Mouse (Mus musculus) right cerebral cortex, postnatal 14 days (tissue): ENCODE results near the gene Trim15.

Experiments used
- DNase-seq: peaks from one replicate; pipeline ENCODE4 v3.0.0; 2022

The Trim15 gene

DNA sequence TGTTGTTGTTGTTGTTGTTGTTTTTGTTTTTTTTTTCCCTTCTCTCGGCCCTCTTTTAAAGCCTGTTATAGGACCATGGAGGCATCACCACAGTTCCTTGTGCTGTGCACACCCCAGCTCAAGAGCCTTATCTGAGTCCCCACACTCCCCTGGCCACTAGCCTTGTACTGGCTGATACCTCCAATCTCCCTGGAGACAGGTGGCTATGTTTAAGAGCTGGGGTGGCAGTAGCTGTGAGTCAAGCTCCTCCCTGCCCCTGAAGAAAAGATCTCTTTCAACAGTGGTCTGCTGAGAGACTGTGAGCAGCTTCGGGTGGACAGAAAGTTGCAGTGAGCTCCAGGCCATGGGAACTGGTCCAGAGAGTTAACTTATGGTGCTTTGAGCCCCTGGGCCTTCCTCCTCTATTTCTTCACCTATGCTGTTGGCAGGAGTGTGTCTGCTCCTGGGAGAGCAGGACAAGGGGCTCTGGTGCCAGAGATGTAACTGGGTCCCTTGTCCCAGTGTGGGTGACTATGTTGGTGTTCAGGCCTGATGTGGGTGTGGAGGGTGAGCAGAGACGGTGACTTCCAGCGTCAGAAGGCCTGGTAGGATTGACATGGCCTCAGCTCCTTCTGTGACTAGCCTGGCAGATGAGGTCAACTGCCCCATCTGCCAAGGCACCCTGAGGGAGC lies 2.4 kb upstream of the Trim15 start, which contains the start of gene Trim10:
Trim10 (plus strand) TSS at position 291 of the 671 bp plus-strand sequence.
- no peak for DNase-seq

GRCm38 (mm10) chr17:36868836-36869235 lies 1.8 kb upstream of the Trim15 start:
- DNase-seq, result no peak

DNA sequence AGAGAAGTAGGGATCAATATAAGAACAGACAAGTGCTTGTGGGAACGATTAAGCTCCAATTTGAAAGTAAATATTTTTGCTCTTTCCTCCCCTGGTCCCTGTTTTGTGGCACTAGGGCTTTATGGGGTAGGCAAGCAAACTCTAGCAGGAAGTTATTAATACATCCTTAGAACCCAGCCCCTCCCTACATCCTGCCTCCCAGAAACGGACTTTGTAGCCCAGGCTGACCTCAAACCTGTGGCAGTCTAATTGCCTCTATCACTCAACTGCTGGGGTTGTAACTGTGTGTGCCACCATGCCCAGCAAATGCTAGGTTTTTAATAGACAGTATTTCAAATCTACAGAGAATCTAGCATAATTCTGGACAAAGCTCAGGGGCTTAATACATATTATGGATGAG lies 5.3 kb downstream of the Trim15 start:
- no peak for DNase-seq

GRCm38 (mm10) chr17:36858181-36858580 lies 8.8 kb downstream of the Trim15 start:
- no peak for DNase-seq

DNA sequence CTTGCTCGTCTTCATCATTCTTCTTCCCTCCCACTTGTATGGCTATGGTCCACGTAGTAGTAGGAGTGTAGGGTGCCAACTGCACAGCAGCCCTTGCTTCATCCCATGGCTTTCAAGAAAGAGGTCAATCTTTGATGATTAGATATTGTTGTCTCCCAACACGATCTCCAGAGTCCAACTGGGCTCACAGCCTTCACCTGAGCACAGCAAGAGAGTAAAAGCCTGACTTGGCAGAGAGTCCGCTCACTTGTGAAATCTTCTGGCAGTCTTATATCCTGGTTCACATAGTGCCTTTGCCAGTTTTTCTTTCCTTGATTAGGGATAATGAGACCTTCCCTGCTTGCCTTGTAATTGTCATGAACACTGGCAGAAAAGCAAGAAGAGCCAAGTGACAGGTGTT lies 10.8 kb downstream of the Trim15 start:
- DNase-seq, result no peak

GRCm38 (mm10) chr17:36855484-36855883 lies 11.5 kb downstream of the Trim15 start:
- no peak for DNase-seq

GRCm38 (mm10) chr17:36851627-36852026 lies 15.4 kb downstream of the Trim15 start:
- no peak for DNase-seq

DNA sequence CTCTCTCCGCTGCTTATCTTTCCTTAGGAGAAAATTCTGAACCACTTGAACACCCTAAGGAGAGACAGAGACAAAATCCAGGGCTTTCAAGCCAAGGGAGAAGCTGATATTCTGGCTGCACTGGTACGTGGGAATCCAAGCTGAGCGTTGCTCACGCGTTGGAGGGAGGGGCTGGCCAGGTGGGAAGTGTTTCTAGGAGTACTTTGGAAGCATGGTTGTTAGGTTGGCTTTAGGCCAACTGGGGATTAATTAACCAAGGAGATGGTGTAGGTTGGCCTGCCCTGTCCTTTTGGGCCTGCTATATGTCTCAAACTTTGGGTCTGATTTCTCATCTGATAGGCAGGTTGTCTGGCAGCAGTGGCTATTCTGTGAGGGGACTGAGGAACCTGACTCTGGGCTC lies 15.8 kb downstream of the Trim15 start:
- DNase-seq, result no peak

DNA sequence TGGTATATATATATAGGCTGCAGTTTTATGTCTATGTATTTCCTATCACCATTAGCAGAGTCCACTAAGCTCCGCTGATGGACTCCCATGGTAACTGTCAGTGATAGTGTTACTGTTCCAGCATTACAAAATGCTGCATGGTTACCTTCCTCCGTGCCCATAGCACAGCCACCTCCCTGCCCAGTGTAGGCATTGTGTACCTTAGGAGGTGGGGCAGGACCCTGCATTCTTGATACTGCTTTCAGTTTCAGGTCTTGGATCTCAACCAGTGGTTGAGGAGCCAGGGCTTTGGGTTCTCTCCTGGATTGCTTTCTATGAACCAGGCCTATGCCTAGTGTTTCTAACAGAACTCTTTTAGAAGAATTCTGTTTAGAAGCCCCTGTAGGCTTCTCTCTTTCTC lies 17.0 kb downstream of the Trim15 start:
- DNase-seq, result no peak

- DNase-seq, result no peak
Measured at GRCm38 (mm10) chr17:36848911-36849310, 18.1 kb downstream of the Trim15 start.

DNA sequence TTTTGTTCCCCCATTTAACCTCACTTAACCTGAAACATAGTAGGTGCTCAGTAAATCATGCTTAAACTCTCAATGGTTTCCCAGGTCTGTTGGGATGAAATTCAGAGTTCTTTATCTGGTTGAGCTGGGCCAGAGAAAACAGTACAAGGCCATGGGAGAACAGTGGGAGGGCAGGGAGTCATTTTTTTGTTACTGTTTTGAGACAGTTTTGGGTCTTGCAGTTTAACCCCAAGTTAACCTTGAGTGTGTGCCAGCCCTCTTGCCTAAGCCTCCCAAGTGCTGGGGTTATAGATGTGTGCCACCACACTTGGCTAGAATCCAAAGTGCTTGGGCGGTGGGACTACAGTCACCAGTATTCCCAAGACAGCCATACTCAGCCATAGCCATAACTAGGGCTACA lies 22.3 kb downstream of the Trim15 start:
- no peak for DNase-seq

DNA sequence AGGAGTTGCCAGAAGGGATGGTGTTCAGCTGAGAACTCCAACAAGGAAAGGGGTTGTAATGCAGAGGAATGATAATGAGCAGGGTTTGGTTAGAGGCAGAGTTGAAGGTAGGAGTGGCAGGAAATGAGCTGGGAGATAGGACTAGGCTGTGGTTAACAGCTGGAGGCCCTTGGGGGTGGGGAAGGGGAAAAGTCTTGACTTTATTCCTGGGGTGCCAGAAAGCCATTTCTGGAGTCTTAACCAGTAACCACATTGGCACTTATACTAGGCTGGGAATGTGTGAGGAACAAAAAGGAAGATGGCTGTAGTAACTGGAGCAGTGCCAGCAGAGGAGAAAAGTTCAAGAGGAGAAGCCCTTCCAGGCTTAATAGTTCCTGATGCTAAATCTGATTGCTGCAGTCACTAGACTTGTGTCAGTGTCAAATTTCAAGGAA lies 22.7 kb downstream of the Trim15 start:
- no peak for DNase-seq

- no peak for DNase-seq
Measured at GRCm38 (mm10) chr17:36843696-36844095, 23.3 kb downstream of the Trim15 start.

DNA sequence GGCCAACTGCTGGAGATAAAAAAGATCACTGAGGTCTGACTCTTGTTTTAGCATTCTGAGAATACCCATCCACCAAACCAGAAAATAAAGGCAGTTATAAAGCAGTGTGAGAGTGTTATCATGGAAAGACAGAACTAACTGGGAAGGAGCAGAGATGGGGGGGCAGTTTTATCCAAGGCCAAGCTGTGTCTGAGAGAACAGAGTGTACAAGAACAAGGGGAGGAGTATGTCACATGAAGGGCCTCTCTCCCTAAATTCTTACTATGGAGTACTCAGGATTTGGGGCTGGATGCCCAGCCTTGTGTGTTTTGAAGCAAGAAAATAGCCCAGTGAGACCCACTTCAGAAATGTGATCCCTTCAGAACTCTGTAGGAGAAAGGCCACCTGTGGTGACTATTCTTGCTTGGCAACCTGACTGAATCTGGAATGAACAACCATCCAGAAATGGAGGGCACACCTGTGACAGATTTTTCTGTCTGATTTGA lies 26.0 kb downstream of the Trim15 start:
- no peak for DNase-seq

DNA sequence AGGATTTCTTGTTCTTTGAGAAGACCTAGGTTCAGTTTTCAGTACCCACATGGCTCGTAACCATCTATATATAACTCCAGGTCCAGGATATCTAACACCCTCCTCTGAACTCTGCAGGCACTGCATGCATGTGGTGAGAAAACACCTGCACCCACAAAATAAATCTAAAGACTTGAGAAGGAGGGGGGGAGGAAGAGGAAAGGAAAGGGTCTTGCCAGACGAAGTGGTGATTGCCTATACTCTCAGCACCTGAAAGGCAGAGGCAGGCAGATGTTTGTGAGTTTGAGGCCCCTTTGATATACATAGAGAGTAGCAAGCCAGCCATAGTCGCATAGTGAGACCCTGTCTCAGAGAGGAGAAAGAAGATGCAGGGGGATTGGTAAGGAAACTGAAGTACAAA lies 27.1 kb downstream of the Trim15 start:
- DNase-seq, result no peak

DNA sequence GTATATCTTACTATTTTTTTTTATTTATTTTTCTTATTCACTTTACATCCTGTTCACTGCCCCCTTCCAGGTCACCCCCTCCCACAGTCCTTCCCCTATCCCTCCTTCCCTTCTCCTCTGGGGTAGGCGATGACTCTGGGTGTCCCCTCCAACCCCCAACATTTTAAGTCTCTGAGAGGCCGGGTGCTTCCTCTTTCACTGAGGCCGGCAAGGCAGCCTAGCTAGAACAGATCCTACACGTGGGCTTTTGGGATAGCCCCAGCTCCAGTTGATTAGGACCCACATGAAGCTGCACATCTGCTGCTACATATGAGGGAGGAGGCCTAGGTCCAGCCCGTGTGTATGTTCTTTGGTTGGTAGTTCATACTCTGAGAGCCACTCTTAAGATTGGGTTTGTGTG lies 28.0 kb downstream of the Trim15 start:
- DNase-seq, result no peak

- peak; percentile 92 for DNase-seq
Measured at GRCm38 (mm10) chr17:36836874-36837647, 29.9 kb downstream of the Trim15 start, which contains the start of gene Trim26. Trim26 (plus strand) TSS chr17:36837134.

DNA sequence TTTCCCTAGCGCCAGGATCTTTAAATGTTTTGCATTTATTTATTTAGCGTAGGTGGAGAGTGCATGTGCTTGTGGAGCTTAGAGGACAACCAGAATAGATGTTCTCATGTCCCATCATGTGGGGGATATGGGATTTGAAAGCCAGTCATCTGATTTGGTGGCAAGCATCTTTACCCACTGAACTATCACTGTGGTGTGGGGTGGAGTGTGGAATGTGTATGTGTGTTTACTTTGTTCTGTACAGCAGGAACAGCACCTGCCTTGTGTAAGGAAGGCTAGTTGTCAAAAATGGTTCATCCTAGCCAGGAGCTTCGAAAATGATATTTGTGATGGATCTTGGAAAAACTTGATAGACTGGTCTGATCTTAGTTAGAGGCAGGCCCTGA lies 30.6 kb downstream of the Trim15 start:
- DNase-seq, result no peak

DNA sequence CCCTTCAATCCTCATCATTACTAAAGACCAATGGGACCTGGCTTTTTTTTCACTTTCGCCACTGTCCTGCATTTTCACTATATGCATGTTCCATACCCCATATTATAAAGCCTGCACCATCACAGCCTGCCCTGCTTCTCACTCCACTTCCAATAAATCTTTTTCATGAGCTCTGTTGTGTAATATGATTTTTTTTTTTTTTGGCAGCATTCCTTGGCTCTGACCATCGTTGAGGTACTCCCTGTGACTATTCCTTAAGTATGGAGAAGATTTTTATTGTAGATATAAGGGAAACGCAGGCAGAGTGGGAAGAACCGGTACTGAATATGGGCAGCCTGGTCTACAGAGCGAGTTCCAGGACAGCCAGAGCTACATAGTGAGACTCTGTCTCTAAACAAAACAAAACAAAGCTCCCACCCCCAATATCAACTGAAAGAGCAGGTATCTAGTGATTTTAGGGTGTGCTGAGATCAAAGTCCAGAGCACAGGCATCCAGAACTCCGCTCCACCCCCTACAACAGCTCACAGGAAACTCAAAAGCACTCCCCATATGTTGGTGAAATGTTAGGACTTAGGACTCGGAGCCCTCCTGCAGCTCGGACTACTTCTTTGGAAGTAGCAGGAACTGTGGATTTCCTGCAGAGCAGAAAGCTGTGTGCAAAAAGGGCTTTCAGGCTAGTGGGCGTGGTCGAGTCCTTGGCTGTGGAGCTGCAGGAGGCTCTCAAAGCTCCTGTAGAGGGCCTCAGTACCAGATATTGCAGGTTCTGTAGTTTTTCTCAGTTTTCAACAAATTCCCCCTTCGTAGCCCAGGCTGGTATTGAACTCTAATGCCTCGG lies 31.2 kb downstream of the Trim15 start:
- peak; percentile 58 for DNase-seq

- DNase-seq, result no peak
Measured at GRCm38 (mm10) chr17:36832694-36833093, 34.3 kb downstream of the Trim15 start.

DNA sequence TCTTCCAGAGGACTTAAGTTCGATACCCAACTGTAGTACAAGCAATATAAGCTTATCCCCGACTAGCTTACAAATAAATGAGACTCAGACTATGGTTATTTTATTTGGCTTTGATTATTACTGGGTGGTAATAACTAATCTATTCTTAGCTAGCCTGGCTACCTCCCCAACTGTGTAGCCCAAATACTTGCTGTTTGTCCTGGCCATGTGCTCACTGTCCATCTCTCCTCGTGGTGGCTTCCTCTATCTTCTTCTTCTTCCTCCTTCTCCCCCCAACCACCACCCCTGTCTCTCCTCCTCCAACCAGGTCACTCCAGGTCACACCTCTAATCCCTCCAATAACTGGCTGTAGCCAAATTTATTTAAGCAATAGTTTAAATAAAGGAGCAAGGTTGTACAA lies 36.5 kb downstream of the Trim15 start:
- DNase-seq, result no peak

- DNase-seq, result no peak
Measured at GRCm38 (mm10) chr17:36828488-36828887, 38.5 kb downstream of the Trim15 start.

- peak; percentile 91 for DNase-seq
Measured at GRCm38 (mm10) chr17:36826002-36826401, 41.0 kb downstream of the Trim15 start.
